Mouse (Mus musculus): Measurements from ENCODE around the gene Stambpl1.
"Not testable (repeated sequence)": the region's sequence is repeated elsewhere in the genome, so short reads cannot be mapped to it uniquely, and the experiment has no call there.

The Stambpl1 gene

DNA sequence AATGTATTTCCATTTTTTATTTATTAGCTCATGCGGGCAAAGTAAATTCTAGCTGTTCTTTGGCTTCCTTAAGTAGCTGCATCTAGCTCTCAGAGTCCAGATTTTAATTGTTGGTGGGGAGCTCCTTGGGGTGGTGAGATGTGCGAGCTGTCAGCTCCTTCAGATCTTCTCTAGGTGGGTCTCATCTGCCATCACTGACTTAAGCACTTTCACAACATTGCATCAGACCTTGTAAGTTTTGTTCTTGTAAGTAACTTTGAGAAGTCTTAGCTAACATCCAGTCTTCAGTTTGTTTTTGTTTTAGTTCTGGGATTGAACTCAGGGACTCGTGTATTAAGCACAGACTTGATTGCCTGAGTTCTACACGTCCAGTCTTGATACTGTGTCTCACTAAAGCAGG lies 6.9 kb downstream of the Stambpl1 start:
- no peak for DNase-seq (ENCODE audit: low spot score)

DNA sequence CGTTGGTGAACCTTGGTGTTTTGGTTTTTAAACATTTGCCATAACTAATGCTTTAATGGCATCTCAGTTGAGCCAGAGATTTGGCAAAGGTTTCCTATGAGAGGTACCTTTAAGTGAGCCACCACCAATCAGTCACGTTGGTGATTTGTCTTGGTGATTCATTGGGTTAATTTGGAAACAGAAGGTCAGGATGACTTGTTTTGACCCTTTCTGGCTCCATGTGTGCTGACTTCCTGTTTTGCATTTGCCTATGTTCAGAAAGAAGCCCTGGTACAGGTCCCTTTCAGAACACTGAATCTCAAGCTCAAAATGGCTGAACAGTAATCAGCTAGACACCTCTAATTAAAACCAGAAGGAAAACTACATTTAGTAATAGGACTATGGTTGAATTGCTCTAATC lies 7.5 kb downstream of the Stambpl1 start:
- no peak for DNase-seq (ENCODE audit: low spot score)

DNA sequence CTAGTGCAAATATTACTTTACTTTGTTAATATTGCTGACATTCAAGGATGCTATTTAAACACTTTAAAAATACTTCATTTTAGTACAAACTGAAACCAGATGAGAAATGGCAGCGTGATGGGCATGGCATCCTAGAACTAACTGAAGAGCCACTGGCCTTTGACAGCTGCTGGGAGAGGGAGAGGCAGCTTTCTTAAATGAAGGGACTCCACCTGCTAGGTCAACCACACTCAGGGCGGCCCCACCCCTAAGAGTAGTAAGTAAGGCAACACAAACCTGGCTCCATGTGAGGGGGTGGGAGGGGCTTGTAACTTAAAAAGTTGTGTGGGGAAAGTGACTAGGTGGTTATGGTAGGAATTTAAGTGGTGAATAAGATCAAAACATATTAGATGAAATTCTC lies 10.6 kb downstream of the Stambpl1 start:
- DNase-seq (ENCODE audit: low spot score): no peak

DNA sequence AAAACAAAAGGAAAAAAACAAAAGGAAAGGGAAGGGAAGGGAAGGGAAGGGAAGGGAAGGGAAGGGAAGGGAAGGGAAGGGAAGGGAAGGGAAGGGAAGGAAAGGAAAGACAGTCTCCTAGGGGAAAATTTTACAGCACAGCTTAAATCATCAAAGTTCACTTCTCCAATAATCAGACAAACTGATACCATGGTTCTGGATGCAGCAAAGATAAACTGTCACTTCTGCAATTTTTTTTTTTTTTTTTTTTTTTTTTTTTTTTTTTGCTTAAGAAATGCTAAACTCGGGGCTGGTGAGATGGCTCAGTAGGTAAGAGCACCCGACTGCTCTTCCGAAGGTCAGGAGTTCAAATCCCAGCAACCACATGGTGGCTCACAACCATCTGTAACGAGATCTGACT lies 14.1 kb downstream of the Stambpl1 start:
- not testable (repeated sequence) for DNase-seq (ENCODE audit: low spot score)

DNA sequence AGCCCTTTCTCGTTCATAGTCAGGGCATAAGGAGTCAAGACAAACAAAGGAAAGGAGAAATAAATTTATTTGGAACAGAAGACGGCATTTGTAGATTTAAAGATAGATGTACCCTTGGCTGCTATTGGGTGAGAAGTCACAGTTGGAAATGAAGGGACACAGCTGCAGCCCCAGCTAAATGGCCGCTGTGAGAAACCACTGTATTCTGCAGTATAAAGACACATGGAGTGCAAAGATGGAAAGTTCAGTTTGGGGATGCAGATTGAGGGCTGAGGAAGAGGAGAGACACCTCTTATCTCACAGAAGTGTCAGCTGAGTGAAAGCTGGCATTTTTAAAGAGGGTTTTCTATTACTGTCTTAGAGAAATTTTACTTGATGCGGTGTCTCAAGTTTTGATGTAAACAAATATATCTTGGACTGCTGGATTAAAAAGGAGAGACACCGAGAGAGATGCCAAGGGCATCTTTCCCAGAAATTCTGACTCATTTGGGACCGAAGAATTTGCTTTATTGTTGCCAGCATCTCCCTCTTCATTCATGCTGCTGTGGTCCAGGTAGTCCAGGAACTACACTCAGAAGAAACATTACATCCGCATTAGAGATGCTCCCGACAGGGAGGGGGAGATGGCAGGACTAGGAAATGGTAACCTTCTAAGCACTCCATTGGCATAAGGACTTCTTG lies 14.9 kb downstream of the Stambpl1 start:
- DNase-seq (ENCODE audit: low spot score): no peak

DNA sequence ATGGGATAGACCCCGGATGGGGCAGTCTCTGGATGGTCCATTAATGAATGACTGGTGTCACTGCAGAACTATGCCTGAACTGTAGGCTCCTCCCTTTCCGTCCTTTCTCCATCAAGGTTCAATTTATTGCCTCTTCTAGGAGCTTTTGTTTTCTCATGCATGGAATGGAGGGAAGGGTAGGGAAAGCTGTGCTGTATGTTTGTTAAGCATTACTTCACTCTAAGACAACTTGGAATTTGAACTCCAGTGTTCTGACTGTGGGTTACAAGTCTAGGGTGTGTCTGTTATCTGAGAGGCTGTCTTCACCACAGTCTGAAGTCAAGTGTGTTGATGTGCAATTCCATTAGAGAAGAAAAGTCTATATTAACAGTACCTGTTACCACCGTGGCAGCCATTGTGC lies 17.0 kb downstream of the Stambpl1 start:
- DNase-seq (ENCODE audit: low spot score): no peak

DNA sequence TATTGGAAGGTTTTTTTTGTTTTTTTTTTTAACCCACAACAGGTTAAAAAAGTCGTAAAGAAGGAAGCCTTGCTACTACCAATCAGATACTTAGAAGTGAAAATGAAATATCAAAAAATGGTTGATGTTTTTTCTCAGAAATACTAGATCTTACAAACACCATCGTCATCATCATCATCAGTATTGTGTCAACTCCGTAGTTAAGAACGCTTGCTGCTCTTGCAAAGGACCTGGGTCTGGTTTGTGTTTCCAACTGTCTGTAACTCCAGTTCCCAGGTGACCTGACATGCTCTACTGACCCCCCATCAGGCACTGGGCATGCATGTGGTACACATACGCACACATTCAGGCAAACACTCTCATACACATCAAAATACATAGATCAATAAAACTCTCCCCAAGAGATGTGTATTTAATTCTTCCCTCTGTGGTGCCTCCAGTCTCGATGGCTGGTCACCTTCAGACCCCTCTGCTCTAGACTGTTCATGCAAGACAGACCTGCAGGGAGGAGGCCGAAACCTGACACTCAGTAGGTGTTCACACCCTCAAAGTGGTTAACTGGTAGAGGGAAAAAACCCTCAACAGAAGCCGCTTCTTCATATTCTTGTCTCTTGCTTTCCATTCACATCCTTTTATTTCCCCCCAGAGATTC lies 18.0 kb downstream of the Stambpl1 start:
- no peak for DNase-seq (ENCODE audit: low spot score)

DNA sequence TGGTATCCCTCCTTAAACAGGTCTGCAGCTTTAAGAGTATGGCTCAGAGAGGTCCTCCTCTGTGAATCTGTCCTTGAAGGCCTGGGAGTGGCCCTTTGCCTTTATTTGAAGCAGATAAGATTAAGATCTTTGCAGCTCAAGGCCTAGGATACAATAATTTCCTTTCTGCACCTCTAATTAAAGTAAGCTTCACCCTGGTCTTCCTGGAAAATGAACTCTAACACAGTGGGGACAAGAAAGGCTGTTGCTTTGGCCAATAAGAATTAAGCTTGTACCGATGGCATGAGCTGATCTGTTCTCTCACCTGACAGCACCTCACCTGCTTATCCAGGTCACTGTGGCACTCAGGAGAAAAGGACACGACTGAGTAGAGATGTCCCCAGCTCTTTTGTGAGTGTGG lies 18.8 kb downstream of the Stambpl1 start:
- DNase-seq (ENCODE audit: low spot score): no peak

DNA sequence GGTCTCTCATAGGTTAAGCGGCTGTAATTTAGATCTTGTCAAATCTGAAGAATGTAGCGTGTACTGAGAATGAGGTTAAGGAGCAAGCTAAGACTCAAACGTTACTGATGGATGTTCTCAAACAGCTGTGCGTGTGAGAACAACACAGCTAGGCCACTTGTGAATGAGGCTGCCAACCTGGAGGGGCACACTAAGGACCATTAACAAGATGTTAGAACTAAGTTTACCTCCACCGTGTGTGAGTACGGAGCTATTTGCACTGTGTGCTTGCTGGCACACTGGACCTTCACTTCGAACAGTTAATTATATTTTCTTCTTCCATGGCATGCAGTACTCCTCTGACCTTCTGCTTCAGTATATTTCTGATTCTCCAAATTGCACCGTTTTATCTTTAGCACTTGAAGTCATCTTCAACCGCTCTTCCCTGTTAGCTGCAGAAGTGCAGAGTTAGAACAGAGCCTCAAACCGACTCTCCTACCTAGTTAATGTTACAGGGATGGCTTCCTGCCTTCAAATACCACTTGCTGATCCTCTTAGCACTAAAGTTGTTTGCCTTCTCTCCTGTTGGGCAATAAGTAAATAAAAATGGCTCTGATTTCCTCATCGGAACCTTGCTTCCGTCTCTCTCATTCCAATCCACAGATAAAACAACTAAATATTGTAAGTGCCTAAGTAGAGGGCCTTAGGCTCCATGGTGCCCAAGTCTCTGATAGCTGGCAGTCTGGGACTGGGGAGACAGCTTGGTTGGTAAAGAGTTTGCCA lies 20.6 kb downstream of the Stambpl1 start:
- DNase-seq (ENCODE audit: low spot score): no peak

DNA sequence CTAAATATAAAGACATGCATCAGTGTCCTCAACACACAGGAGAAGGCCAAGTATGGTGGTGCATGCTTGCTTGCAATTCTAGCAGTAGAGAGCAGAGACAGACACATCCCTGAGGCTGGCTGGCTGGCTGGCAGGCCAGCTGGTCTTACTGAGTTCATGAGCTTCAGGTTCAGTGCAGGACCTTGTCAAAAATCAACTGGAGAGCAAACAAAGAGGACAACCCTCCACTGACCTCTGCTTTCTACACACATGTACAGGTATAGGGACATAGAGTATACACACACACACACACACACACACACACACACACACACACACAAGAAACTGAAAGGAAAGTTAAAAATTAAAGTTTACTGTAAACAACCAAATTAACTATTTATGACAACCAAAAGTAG lies 21.2 kb downstream of the Stambpl1 start:
- no peak for DNase-seq (ENCODE audit: low spot score)

DNA sequence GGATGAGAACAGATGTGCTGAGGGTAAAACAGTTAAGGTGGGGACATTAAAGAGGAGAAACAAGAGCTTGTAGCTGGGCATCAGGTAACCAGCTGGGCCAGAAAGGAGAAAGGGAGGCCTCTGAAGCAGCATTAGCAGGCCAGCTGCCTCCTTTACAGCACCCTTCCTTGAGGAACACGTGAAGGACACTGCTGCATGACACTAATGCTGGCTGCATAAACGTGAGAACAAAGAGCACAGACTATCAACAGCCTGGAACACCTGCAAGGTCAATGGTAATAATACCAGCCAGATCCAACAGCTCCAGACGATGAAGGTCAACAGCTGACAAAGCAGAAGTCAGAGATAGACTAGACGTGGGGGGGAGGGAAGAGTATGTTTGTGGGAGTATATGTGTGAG lies 22.1 kb downstream of the Stambpl1 start:
- no peak for DNase-seq (ENCODE audit: low spot score)

DNA sequence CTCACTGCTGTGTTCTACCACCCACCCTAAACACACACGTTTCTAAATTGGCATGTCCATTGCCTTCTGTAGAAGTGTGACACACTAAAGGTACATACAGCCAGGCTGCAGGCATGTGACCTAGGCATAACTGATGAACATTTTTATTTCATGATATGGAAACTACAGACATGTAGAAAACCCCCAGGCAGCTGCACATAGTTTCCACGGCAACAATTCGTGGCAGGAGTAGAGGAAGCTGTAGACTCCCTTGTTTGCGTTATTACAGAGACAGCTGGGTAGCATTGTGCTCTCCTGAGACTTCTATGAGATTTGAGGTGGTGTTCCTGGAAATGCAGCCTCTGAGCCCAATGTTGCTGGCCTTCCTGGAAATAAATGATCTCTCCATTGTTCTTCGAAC lies 24.9 kb downstream of the Stambpl1 start:
- DNase-seq (ENCODE audit: low spot score): no peak

DNA sequence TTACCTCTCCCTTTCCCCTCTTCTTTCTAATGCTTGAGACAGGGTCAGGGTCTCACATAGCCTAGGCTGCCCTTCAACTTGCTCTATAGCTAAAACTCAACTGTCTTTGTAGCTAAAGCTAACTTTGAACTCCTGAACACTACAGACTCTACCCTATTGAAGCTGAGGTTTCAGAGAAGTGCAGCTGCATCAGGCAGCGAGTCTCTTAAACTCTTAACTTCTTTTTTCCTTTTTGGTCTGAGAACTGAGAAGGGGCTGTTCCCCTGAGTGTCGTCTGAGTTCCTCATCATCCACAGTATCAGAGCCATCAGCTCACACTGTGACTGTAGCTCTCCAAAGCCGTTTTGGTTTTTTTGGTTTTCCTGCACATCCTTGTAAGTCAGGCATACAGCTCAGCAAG lies 25.7 kb downstream of the Stambpl1 start:
- no peak for DNase-seq (ENCODE audit: low spot score)

DNA sequence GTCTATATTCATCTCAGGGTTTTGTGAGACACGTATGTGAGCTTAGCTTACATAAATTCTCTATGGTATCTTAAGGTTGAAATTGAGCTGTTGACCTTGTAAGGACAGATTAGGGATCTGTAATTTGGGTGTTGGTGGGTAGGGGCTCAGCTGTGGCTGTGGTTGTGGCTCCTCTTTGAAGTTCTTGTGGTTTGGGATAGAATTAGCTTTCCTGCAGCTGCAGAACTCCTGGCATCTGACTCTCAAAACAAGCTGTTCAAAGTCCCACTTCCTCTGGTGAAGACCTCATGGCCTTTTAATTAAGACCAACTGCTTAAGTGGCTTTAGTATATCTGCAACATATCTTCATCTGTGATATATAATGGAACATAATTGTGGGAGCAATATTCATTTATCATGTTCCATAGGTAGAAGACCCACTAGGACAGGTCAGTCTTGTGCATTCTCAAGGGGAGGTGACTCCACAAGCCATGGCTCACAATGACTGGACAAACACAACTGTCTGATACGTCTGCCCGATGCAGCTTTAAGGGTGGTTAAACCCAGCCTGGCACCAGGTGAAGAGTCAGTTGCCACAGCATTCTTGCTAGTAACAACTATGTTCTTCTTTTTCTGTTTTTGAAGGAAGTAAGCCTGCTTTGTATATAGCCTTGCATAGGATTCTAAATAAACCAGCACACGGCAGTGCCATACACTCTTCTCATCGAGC lies 27.4 kb downstream of the Stambpl1 start:
- DNase-seq (ENCODE audit: low spot score): no peak

DNA sequence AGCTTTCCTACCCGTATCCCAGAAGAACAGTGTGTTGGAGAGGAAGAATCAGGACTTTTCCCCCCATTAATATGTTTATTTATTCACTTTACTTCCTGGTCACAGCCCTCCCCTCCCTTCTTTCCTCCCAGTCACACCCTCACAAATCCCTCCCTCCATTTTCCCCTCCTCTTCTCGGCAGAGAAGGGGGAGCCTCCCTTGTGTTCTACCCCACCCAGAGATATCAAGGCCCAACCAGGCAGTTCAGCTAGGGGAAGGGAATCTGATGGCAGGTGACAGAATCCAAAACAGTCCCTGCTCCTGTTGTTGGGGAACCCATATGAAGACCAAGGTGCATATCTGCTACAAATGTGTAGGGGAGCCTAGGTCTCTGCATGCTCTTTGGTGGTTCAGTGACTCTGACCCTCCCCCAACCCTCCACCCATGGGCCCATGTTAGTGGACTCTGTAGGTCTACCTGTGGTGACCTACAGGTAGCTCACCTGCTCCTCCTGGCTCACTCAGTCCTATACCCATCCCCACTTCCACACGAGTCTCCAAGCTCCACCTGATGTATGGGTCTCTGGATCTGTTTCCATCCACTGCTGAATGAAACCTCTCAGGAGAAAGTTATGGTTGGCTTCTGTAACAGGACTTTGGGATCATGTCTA lies 28.8 kb downstream of the Stambpl1 start:
- no peak for DNase-seq (ENCODE audit: low spot score)

DNA sequence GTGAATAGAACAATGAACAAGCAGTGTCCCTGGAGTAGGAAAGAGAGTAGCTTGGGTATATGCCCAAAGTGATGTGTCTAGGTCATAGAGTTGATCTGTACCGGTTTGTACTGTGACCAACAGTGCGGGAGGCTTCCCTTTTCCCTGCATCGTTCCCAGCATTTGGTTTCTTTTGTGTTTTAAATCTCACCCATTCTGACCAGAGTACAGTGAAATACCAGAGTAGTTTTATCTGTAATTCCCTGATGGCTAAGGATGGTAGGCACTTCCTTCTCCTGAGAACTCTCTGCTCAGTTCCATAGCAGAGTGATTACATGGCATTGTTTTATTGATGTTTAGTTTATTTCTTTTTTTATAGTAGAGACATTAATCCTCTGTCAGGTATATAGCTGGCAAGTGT lies 30.8 kb downstream of the Stambpl1 start:
- no peak for DNase-seq (ENCODE audit: low spot score)

DNA sequence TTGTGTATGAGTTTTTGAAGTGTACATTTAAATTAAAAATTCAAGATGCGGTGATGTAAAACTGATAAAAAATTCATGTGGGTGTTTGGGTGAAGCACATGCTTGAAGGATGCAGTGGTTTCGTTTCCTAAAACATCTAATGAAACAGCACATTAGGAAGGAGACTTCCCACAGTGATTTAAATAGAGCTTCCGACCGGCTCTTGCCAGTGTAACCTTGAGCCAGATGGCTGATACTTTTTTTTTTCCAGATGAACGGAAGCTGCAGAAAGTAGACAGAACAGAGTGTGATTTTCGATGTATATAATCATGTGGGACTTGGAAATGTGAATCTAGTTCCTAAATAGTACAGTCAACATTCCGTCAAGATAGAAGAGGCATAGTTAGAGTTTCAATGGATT lies 39.6 kb downstream of the Stambpl1 start:
- no peak for DNase-seq (ENCODE audit: low spot score)

DNA sequence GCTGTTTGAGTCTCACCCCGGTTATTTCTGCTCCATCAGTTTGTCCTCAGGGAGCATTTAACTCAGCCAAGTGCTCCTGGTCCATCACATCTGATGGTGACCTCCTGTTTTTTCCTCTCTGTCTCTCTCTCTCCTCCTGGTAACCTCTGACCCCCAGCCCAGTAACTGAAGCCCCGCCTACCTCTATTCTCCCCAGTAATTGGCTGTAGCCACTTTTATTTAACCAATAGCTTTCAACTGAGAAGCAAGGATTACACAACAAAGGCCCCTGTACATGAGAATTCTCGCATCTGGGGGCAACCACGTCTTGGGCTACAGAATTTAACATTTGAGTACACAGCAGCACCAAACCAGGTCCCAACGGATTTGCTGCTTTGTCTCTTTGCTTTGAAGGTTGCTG lies 40.3 kb downstream of the Stambpl1 start:
- DNase-seq (ENCODE audit: low spot score): no peak

DNA sequence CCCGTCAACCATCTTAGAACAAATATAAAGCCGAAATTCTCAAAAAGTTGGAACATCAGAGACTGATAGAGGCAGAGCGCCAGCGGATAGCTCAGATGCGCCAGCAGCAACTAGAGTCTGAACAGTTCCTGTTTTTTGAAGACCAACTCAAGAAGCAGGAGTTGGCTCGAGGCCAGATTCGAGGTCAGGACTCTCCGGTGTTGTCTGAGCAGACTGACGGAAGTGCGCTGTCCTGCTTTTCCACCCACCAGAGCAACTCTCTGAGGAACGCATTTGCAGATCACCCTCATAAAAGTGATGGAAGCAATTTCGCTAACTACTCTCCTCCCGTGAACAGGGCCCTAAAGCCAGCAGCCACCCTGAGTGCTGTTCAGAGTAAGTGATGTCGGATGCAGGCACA lies 41.9 kb downstream of the Stambpl1 start:
- no peak for DNase-seq (ENCODE audit: low spot score)

DNA sequence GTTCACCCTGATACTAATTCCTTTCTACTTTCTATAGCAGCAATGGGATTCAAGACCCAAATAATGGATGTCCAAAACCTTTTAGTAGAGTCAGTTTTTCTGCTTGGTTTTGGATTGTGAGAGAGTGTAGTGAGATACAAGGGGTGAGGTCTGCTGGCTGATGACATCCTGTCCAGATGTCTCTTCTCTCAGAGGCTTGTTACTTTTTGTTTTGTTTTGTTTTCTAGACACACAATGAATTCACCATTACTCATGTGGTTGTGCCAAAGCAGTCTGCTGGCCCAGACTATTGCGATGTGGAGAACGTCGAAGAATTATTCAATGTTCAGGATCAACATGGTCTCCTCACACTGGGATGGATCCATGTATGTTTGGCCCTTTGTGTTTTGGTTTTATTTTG lies 44.0 kb downstream of the Stambpl1 start:
- no peak for DNase-seq (ENCODE audit: low spot score)

DNA sequence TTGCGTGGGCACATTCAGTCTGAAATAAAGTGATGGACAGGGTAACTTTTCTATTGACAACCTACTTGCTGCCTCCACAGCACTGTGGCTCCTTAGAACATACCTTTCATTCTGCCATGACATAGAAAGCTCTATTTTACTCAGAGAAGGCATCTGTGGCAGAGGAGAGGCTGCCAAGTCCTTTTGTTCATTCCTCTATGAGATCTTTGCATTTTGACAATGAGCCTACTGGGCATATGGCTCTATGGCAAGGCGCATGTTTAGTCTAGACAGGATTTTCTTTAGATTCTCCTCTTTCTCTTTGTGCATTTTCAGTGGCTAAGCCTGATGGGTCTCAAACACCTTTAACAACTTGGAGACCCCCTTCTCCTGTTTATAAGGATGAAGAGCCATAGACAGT lies 45.7 kb downstream of the Stambpl1 start:
- DNase-seq (ENCODE audit: low spot score): no peak

All from c-Kit-positive CD71-positive TER-119-positive erythroid progenitor cells, embryonic 14.5 days (primary cell).